Mouse (Mus musculus): Measurements from ENCODE around the gene Ltbr. TPM values are rescaled to one million over a fixed set of nuclear protein-coding genes. Genes with fewer than 3 reads are reported as not detected.
A peak's percentile ranks its signal among the peaks of the same experiment; 100 is the strongest.
"Not testable (repeated sequence)": the region's sequence is repeated elsewhere in the genome, so short reads cannot be mapped to it uniquely, and the experiment has no call there.

Gene Ltbr
- polyA plus RNA-seq, 1 experiment from 2014 or later: 42.9 TPM

GRCm38 (mm10) chr6:125286944-125287343 is 26.7 kb downstream of the Ltbr start:
- 0 out of 2 replicates have a peak, but pooled peaks cover 6% of the 10 kb centered on the region for H3K27me3 ChIP-seq (replicated peaks)
- H3K4me2 ChIP-seq: no peak overlapping the region
- no peaks in the 10 kb centered on the region for H3K36me3 ChIP-seq
- 84% methylated on average over 4 of the region's 4 CpGs for WGBS
- no peak overlapping the region for H3K4me3 ChIP-seq
- no peak overlapping the region for H3K27ac ChIP-seq (replicated peaks)
- H3K9ac ChIP-seq: no peak overlapping the region
- no peaks in the 10 kb centered on the region for H3K9me3 ChIP-seq
- ATAC-seq (ENCODE audit: extremely low read depth, insufficient number of reproducible peaks, low FRiP score, low TSS enrichment): no peak
- H3K4me1 ChIP-seq: no peaks in the 10 kb centered on the region

- no peak within 1 kb of the TSS for H3K4me2 ChIP-seq
- 0 out of 2 replicates have a peak, but pooled peaks cover 6% of the 10 kb centered on the region for H3K27me3 ChIP-seq (replicated peaks)
- ATAC-seq (ENCODE audit: extremely low read depth, insufficient number of reproducible peaks, low FRiP score, low TSS enrichment): no peak
- WGBS: 89% methylated on average over 22 of the region's 22 CpGs
- H3K27ac ChIP-seq (replicated peaks): no peak within 1 kb of the TSS
- H3K9me3 ChIP-seq: no peaks in the 10 kb centered on the region
- no peak within 1 kb of the TSS for H3K9ac ChIP-seq
- no peaks in the 10 kb centered on the region for H3K4me1 ChIP-seq
- H3K36me3 ChIP-seq: no peaks in the 10 kb centered on the region
- H3K4me3 ChIP-seq: no peak within 1 kb of the TSS
Observed at GRCm38 (mm10) chr6:125285890-125286289, 27.8 kb downstream of the Ltbr start, which contains the start of gene Tuba3a. Gene Tuba3a (minus strand): TSS chr6:125286042.

GRCm38 (mm10) chr6:125284751-125285150 is 28.9 kb downstream of the Ltbr start:
- Histone ChIP-seq H3K9me3 (no peaks in the 10 kb centered on the region), H3K27ac (replicated peaks) (no peak overlapping the region), H3K36me3 (no peaks in the 10 kb centered on the region), H3K4me3 (no peak overlapping the region), H3K27me3 (replicated peaks) (0 out of 2 replicates have a peak, but pooled peaks cover 5% of the 10 kb centered on the region), H3K4me2 (no peak overlapping the region), H3K9ac (no peak overlapping the region), H3K4me1 (no peaks in the 10 kb centered on the region)
- ATAC-seq (ENCODE audit: extremely low read depth, insufficient number of reproducible peaks, low FRiP score, low TSS enrichment): no peak
- WGBS: 86% methylated on average over 7 of the region's 7 CpGs

- H3K36me3 ChIP-seq: no peaks in the 10 kb centered on the region
- 0 out of 2 replicates have a peak, but pooled peaks cover 3% of the 10 kb centered on the region for H3K27me3 ChIP-seq (replicated peaks)
- no peak for ATAC-seq (ENCODE audit: extremely low read depth, insufficient number of reproducible peaks, low FRiP score, low TSS enrichment)
- no peak overlapping the region for H3K4me3 ChIP-seq
- H3K9me3 ChIP-seq: no peaks in the 10 kb centered on the region
- WGBS: 45% methylated on average over 8 of the region's 8 CpGs
- H3K4me2 ChIP-seq: no peak overlapping the region
- H3K9ac ChIP-seq: no peak overlapping the region
- no peak overlapping the region for H3K27ac ChIP-seq (replicated peaks)
- no peaks in the 10 kb centered on the region for H3K4me1 ChIP-seq
Observed at GRCm38 (mm10) chr6:125284250-125284649, 29.4 kb downstream of the Ltbr start.

GRCm38 (mm10) chr6:125282721-125283120 is 31.0 kb downstream of the Ltbr start:
- WGBS: 86% methylated on average over 13 of the region's 13 CpGs
- ATAC-seq (ENCODE audit: extremely low read depth, insufficient number of reproducible peaks, low FRiP score, low TSS enrichment): not testable (repeated sequence)

GRCm38 (mm10) chr6:125279729-125280128 is 34.0 kb downstream of the Ltbr start:
- Histone ChIP-seq H3K27ac (replicated peaks) (no peak overlapping the region), H3K9ac (no peak overlapping the region), H3K36me3 (no peaks in the 10 kb centered on the region), H3K9me3 (no peaks in the 10 kb centered on the region), H3K27me3 (replicated peaks) (0 out of 2 replicates have a peak, but pooled peaks cover 13% of the 10 kb centered on the region), H3K4me3 (no peak overlapping the region), H3K4me1 (no peaks in the 10 kb centered on the region), H3K4me2 (no peak overlapping the region)
- WGBS: 54% methylated on average over 8 of the region's 8 CpGs
- ATAC-seq (ENCODE audit: extremely low read depth, insufficient number of reproducible peaks, low FRiP score, low TSS enrichment): no peak

More at GRCm38 (mm10) chr6:125282721-125283120, 31.0 kb downstream of the Ltbr start:
- not testable (repeated sequence) for H3K27me3 ChIP-seq (replicated peaks); H3K27ac ChIP-seq (replicated peaks); H3K36me3 ChIP-seq; H3K9me3 ChIP-seq; H3K4me1 ChIP-seq; H3K9ac ChIP-seq; H3K4me3 ChIP-seq; H3K4me2 ChIP-seq

GRCm38 (mm10) chr6:125274841-125275563 is 38.7 kb downstream of the Ltbr start:
- no peak for ATAC-seq (ENCODE audit: extremely low read depth, insufficient number of reproducible peaks, low FRiP score, low TSS enrichment)
- Histone ChIP-seq H3K9me3 (no peaks in the 10 kb centered on the region), H3K4me1 (peaks cover 6% of the 10 kb centered on the region; the same call in 1 of the 2 replicates)

GRCm38 (mm10) chr6:125272228-125272785 is 41.4 kb downstream of the Ltbr start:
- peaks cover 18% of the 10 kb centered on the region; the same call in 1 of the 2 replicates for H3K27me3 ChIP-seq (replicated peaks)
- H3K4me2 ChIP-seq: no peak overlapping the region
- H3K27ac ChIP-seq (replicated peaks): no peak overlapping the region
- WGBS: 66% methylated on average over 10 of the region's 10 CpGs
- peaks cover 6% of the 10 kb centered on the region; the same call in 1 of the 2 replicates for H3K4me1 ChIP-seq
- no peak overlapping the region for H3K4me3 ChIP-seq
- no peaks in the 10 kb centered on the region for H3K9me3 ChIP-seq
- no peak for ATAC-seq (ENCODE audit: extremely low read depth, insufficient number of reproducible peaks, low FRiP score, low TSS enrichment)
- no peaks in the 10 kb centered on the region for H3K36me3 ChIP-seq
- no peak overlapping the region for H3K9ac ChIP-seq

More at GRCm38 (mm10) chr6:125274841-125275563, 38.7 kb downstream of the Ltbr start:
- no peak overlapping the region for H3K9ac ChIP-seq
- H3K4me2 ChIP-seq: no peak overlapping the region
- H3K36me3 ChIP-seq: no peaks in the 10 kb centered on the region
- WGBS: 52% methylated on average over 15 of the region's 15 CpGs
- peaks cover 22% of the 10 kb centered on the region; the same call in 1 of the 2 replicates for H3K27me3 ChIP-seq (replicated peaks)
- no peak overlapping the region for H3K4me3 ChIP-seq
- no peak overlapping the region for H3K27ac ChIP-seq (replicated peaks)

- H3K9ac ChIP-seq: peak overlapping the region; percentile 57
- WGBS: 18% methylated on average over 17 of the region's 17 CpGs
- H3K36me3 ChIP-seq: no peaks in the 10 kb centered on the region
- peak overlapping the region; percentile 63 for H3K4me2 ChIP-seq
- ATAC-seq (ENCODE audit: extremely low read depth, insufficient number of reproducible peaks, low FRiP score, low TSS enrichment): peak; percentile 69; the same call in 1 of the 2 replicates
- H3K4me3 ChIP-seq: 0 out of 2 replicates have a peak overlapping the region, but pooled peaks have one; percentile 19
- H3K4me1 ChIP-seq: peaks cover 6% of the 10 kb centered on the region; the same call in 1 of the 2 replicates
- no peaks in the 10 kb centered on the region for H3K9me3 ChIP-seq
- no peak overlapping the region for H3K27ac ChIP-seq (replicated peaks)
- H3K27me3 ChIP-seq (replicated peaks): peaks cover 17% of the 10 kb centered on the region; the same call in 1 of the 2 replicates
Observed at GRCm38 (mm10) chr6:125271455-125272227, 42.0 kb downstream of the Ltbr start.

GRCm38 (mm10) chr6:125268799-125269198 is 44.9 kb downstream of the Ltbr start:
- ATAC-seq (ENCODE audit: extremely low read depth, insufficient number of reproducible peaks, low FRiP score, low TSS enrichment): no peak
- peaks cover 22% of the 10 kb centered on the region for H3K27me3 ChIP-seq (replicated peaks)
- H3K4me1 ChIP-seq: peaks cover 6% of the 10 kb centered on the region; the same call in 1 of the 2 replicates
- 53% methylated on average over 6 of the region's 6 CpGs for WGBS
- H3K9ac ChIP-seq: no peak overlapping the region
- H3K9me3 ChIP-seq: no peaks in the 10 kb centered on the region
- H3K4me3 ChIP-seq: no peak overlapping the region
- H3K4me2 ChIP-seq: no peak overlapping the region
- no peak overlapping the region for H3K27ac ChIP-seq (replicated peaks)
- H3K36me3 ChIP-seq: no peaks in the 10 kb centered on the region

GRCm38 (mm10) chr6:125267469-125267868 is 46.2 kb downstream of the Ltbr start:
- no peak for ATAC-seq (ENCODE audit: extremely low read depth, insufficient number of reproducible peaks, low FRiP score, low TSS enrichment)
- H3K9ac ChIP-seq: no peak overlapping the region
- H3K27me3 ChIP-seq (replicated peaks): peaks cover 20% of the 10 kb centered on the region
- 73% methylated on average over 3 of the region's 3 CpGs for WGBS
- no peaks in the 10 kb centered on the region for H3K9me3 ChIP-seq
- H3K36me3 ChIP-seq: no peaks in the 10 kb centered on the region
- peaks cover 6% of the 10 kb centered on the region; the same call in 1 of the 2 replicates for H3K4me1 ChIP-seq
- H3K4me3 ChIP-seq: no peak overlapping the region
- H3K4me2 ChIP-seq: no peak overlapping the region
- H3K27ac ChIP-seq (replicated peaks): no peak overlapping the region
